Mouse (Mus musculus) G1E (cell line): ENCODE data around the gene Zmat5. TPM values are rescaled to one million over a fixed set of nuclear protein-coding genes. Genes with fewer than 3 reads are reported as not detected.
A peak's percentile ranks its signal among the peaks of the same experiment; 100 is the strongest.

ENCODE experiments used
- ATAC-seq: 2 replicates; pipeline ENCODE4 v1.8.0; 2016; ENCODE audit warnings: mild to moderate bottlenecking; ENCODE audit not compliant: insufficient number of reproducible peaks, poor library complexity, low FRiP score, severe bottlenecking; ENCODE audit errors: extremely low read depth
- DNase-seq: peaks from one replicate; pipeline ENCODE4 v3.0.0; 2012; ENCODE audit warnings: low spot score
- H3K27me3 ChIP-seq: 2 replicates; pipeline ENCODE4 v1.6.1; 2012; ENCODE audit warnings: mild to moderate bottlenecking, low read length, inconsistent platforms; ENCODE audit not compliant: insufficient read depth
- H3K36me3 ChIP-seq: replicated peaks from 2 replicates; pipeline ENCODE3; 2012; ENCODE audit warnings: mild to moderate bottlenecking, inconsistent platforms
- H3K4me1 ChIP-seq: 2 replicates; pipeline ENCODE4 v1.6.1; 2012; ENCODE audit warnings: low read depth, low read length, inconsistent platforms, mixed read lengths; ENCODE audit not compliant: insufficient read depth
- H3K4me3 ChIP-seq: 2 replicates; pipeline ENCODE4 v1.5.1; 2012; ENCODE audit warnings: low read depth, mild to moderate bottlenecking, inconsistent platforms, low read length, moderate library complexity, mixed read lengths
- H3K9me3 ChIP-seq: replicated peaks from 2 replicates; pipeline ENCODE4 v1.6.1; 2012; ENCODE audit warnings: inconsistent platforms
- CTCF ChIP-seq: IDR thresholded peaks from 2 replicates; pipeline ENCODE4 v1.5.1; 2012; ENCODE audit warnings: low read depth, low read length, inconsistent platforms, mixed read lengths
- GATA1 ChIP-seq: IDR thresholded peaks from 2 replicates; pipeline ENCODE4 v1.6.1; 2012; ENCODE audit warnings: borderline replicate concordance, low read length, inconsistent platforms, mixed read lengths
- GATA2 ChIP-seq: IDR thresholded peaks from 2 replicates; pipeline ENCODE4 v1.6.1; 2012; ENCODE audit warnings: low read depth, low read length, inconsistent platforms, borderline replicate concordance
- POLR2AphosphoS5 ChIP-seq: IDR thresholded peaks from 2 replicates; pipeline ENCODE4 v1.6.1; 2012; ENCODE audit warnings: low read depth, low read length, inconsistent platforms; ENCODE audit not compliant: insufficient replicate concordance
- TAL1 ChIP-seq: conservative IDR thresholded peaks from 2 replicates; pipeline ENCODE4 v1.6.1; 2012; ENCODE audit warnings: low read depth, low read length, inconsistent platforms, mixed read lengths
- polyA plus RNA-seq: library from polyadenylated mRNA; stranded (reverse); fragments of >175 nt; gene quantifications from 2 replicates; pipeline ENCODE4 v1.2.3, GENCODE M21; 2012
- total RNA-seq, 2 experiments: library from RNA; stranded (forward) in 1 of 2; stranded (reverse) in 1 of 2; fragments of 200-1000 nt in 1 of 2; fragments of >200 nt in 1 of 2; fragmentation: Nextera tagmentation in 1 of 2; gene quantifications; 2 replicates each; pipeline ENCODE4 v1.2.3; 2014 to 2017

Zmat5 gene
- total RNA-seq (2014; fragmentation: Nextera tagmentation) (43.4 and 53.5 TPM in 2 replicates), total RNA-seq (2017) (11.9 and 16.8 TPM in 2 replicates), polyA plus RNA-seq (94.1 and 106 TPM in 2 replicates)

DNA sequence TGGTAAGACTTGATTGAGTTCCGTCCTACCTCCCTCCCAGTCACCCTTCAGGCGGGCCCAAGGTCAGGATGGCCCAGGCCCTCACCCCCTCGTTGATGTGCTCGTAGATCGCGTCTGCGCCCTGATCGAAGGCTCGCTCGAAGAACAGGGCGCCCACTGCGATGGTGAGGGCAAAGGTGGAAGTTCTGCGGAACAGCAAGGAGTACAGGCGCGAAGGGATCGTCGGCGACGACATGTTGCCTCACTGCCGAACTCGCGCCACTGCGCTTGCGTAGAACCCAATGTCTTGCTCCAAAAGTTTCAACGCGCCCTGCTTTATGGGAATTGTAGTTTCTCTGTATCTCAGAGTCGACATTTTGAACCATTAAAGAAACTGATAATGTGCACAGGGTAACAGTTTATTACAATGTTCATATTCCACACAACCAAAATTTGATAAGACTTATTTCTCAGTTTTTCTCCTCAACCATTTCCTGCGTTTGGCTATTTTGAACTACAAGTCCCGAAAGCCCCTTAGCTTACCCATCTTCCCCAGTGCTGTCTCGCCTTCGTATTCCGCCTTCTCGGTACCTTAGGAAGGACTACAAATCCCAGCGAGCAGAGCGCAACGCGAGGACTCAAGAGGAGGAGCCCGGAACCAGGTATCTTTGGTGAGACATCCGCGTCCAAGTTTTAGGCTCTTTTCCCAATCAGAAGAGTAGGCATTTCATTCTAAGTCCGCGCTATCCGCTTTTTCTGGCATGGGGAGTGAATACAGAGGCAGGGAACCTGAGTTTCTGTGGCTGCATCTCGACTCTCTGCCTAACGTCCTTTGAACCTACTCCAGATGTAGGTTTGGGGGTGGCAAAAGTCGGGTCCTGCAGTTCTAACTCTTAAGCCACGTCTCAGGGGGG is at the start of gene Zmat5, which contains the start of gene Uqcr10:
Gene Zmat5 (plus strand): TSS at position 607 of the 893 bp plus-strand sequence.
Gene Uqcr10 (minus strand): TSS at position 271 of the 893 bp plus-strand sequence.
- peaks cover 38% of the 10 kb centered on the region for H3K36me3 ChIP-seq
- H3K4me1 ChIP-seq = peaks cover 32% of the 10 kb centered on the region
- TF ChIP-seq GATA1 (no peak), GATA2 (no peak), CTCF (no peak), TAL1 (no peak), POLR2AphosphoS5 (no peak)
- peak within 1 kb of the TSS; percentile 84 for H3K4me3 ChIP-seq
- no peaks in the 10 kb centered on the region for H3K9me3 ChIP-seq
- ATAC-seq (peak; percentile 89), DNase-seq (peak; percentile 82)
- H3K27me3 ChIP-seq = no peaks in the 10 kb centered on the region

GRCm38 (mm10) chr11:4659818-4660217 is 44.7 kb upstream of the Zmat5 start:
- no peaks in the 10 kb centered on the region for H3K9me3 ChIP-seq
- no peaks in the 10 kb centered on the region for H3K27me3 ChIP-seq
- peaks cover 43% of the 10 kb centered on the region for H3K4me1 ChIP-seq
- TF ChIP-seq POLR2AphosphoS5 (no peak), CTCF (no peak), TAL1 (no peak), GATA2 (no peak), GATA1 (no peak)
- no peak overlapping the region for H3K4me3 ChIP-seq
- peaks cover 80% of the 10 kb centered on the region for H3K36me3 ChIP-seq
- peak; percentile 56 for ATAC-seq
- DNase-seq = no peak

GRCm38 (mm10) chr11:4660309-4661025 is 44.0 kb upstream of the Zmat5 start:
- ATAC-seq (no peak), DNase-seq (no peak)
- H3K4me3 ChIP-seq = peak overlapping the region; percentile 65; the same call in 1 of the 2 replicates
- TF ChIP-seq TAL1 (no peak), POLR2AphosphoS5 (no peak), GATA1 (no peak), CTCF (no peak), GATA2 (no peak)
- peaks cover 43% of the 10 kb centered on the region for H3K4me1 ChIP-seq
- peaks cover 74% of the 10 kb centered on the region for H3K36me3 ChIP-seq
- no peaks in the 10 kb centered on the region for H3K9me3 ChIP-seq
- H3K27me3 ChIP-seq = no peaks in the 10 kb centered on the region

- Histone ChIP-seq H3K4me1 (peaks cover 43% of the 10 kb centered on the region), H3K27me3 (no peaks in the 10 kb centered on the region), H3K4me3 (peak overlapping the region; percentile 65; the same call in 1 of the 2 replicates), H3K36me3 (peaks cover 65% of the 10 kb centered on the region), H3K9me3 (no peaks in the 10 kb centered on the region)
- TF ChIP-seq GATA1 (no peak), GATA2 (no peak), CTCF (no peak), TAL1 (no peak), POLR2AphosphoS5 (no peak)
- DNase-seq = peak; percentile 67
- peak; percentile 64 for ATAC-seq
These were observed 43.2 kb upstream of the Zmat5 start for GRCm38 (mm10) chr11:4661324-4661723.

DNA sequence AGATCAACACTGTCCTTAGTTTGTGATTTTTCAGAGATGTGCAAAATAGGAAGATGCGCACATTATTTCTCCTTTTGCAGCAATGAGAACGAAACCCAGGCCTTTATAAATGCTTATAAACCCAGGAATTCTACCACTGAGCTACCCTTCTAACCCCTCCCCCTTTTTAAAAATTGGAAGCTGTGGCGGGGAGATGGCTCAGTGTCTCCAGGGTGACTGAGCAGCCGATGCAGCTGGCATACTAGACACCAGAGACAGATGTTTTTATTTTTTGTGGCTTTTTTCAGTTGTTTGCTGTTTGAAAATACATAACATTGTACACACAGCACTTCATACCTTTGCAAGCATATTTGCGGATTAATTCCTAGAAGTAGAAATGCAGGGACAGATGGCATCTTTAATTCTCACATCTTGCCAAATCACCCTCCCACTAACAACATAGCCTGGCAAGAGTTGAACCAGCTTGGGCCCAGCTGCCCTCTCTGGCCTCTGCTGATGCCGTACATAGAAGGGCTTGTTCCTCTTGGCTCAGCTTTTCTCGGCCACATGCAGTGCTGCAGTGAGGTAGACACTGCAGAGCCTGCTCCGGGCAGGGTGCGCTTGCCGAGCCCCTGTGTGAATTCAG is 42.5 kb upstream of the Zmat5 start:
- DNase-seq (no peak), ATAC-seq (no peak)
- no peaks in the 10 kb centered on the region for H3K9me3 ChIP-seq
- TF ChIP-seq TAL1 (no peak), POLR2AphosphoS5 (no peak), CTCF (no peak), GATA1 (no peak), GATA2 (no peak)
- H3K4me3 ChIP-seq = no peak overlapping the region
- H3K36me3 ChIP-seq = peaks cover 62% of the 10 kb centered on the region
- H3K27me3 ChIP-seq = no peaks in the 10 kb centered on the region
- peaks cover 43% of the 10 kb centered on the region for H3K4me1 ChIP-seq

DNA sequence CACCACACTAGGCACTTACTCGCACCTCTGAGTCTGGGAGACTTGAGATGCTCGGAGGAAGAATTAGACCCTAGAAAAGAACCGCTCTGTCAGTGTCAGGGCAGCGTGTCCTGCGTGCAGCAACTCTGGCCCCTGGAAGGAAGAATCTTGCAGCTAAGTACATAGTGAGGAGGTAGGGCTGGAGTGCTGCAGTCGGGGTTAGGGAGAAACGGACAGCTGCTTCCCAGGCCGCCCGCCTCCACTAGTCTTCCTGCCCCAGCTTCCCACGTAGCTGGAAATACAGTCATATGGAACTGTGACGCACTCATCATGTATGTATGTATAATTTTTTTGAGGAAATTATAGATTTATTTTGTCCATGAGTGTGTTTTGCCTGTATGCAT is 42.0 kb upstream of the Zmat5 start:
- ATAC-seq = no peak
- Histone ChIP-seq H3K27me3 (no peaks in the 10 kb centered on the region), H3K9me3 (no peaks in the 10 kb centered on the region), H3K4me1 (peaks cover 43% of the 10 kb centered on the region), H3K36me3 (peaks cover 63% of the 10 kb centered on the region), H3K4me3 (no peak overlapping the region)
- TF ChIP-seq POLR2AphosphoS5 (no peak), TAL1 (no peak)
- DNase-seq = no peak
